28 mouse cellular contexts compared by ENCODE assay signal in genomic region chr4:109094269-109094668, GRCm38 (mm10).
DNase-seq lines count a peak whose midpoint lies in the region; ATAC-seq and TF ChIP-seq lines count a peak whose summit lies in the region.
"Had no signal": no experiment of that assay in that cellular context is flagged by ENCODE, and none has a peak within 500 bp of the region (broad histone marks: within the 10 kb centered on the region; RNA-seq: fewer than 3 reads in every experiment).

No protein-coding gene starts in this region.

- H3K27me3 ChIP-seq in heart, embryonic 14.5 days (ENCODE audit: control insufficient read depth, insufficient read depth, low read length) = no peaks in the 10 kb centered on the region; the same call in 1 of the 2 replicates
- H3K27me3 ChIP-seq in heart, embryonic 10.5 days (ENCODE audit: insufficient read depth, poor library complexity, severe bottlenecking) = peaks cover 14% of the 10 kb centered on the region; the same call in 1 of the 2 replicates
- no peaks in the 10 kb centered on the region for H3K27me3 ChIP-seq in liver, embryonic 15.5 days
- H3K27me3 ChIP-seq in neural tube, embryonic 13.5 days = no peaks in the 10 kb centered on the region
- H3K27me3 ChIP-seq: CH12.LX; hindbrain, embryonic 15.5 days; limb, embryonic 12.5 days had no signal

- TF ChIP-seq CTCF in gastrocnemius, adult 2 months (IDR thresholded peaks at IDR 0.05) = no peak

- H3K27ac ChIP-seq in gastrocnemius, adult 2 months = peak overlapping the region; percentile 38
- H3K27ac ChIP-seq in heart, embryonic 14.5 days (replicated peaks in 1 of 2; ENCODE audit: control insufficient read depth in 1 of 2, insufficient read depth in 1 of 2, low read depth in 2 of 2, low read length in 2 of 2) = peak overlapping the region; percentile 2 to 49; a peak in 1 of 4 replicates
- no peak overlapping the region for H3K27ac ChIP-seq in heart, embryonic 10.5 days
- 0 out of 2 replicates have a peak overlapping the region, but pooled peaks have one; percentile 4 for H3K27ac ChIP-seq in liver, embryonic 15.5 days (replicated peaks)
- no peak overlapping the region for H3K27ac ChIP-seq in neural tube, embryonic 13.5 days (replicated peaks)
- H3K27ac ChIP-seq: hindbrain, embryonic 10.5 days; hindbrain, embryonic 15.5 days; left cerebral cortex, adult 2 months; limb, embryonic 12.5 days had no signal

- peak; percentile 59; the same call in 1 of the 2 replicates for ATAC-seq in heart, embryonic 14.5 days (ENCODE audit: insufficient number of reproducible peaks, insufficient read depth, low FRiP score, low read depth)
- ATAC-seq in liver, embryonic 15.5 days (ENCODE audit: insufficient read depth) = no peak
- ATAC-seq in neural tube, embryonic 13.5 days (ENCODE audit: low read depth) = 0 out of 2 replicates have a peak, but pooled peaks have one; percentile 23
- ATAC-seq: forebrain, embryonic 16.5 days; inflammation-experienced regulatory T-cells, adult 6 months; liver, postnatal 0 days had no signal

- no peak overlapping the region for H3K4me3 ChIP-seq in gastrocnemius, adult 2 months
- no peak overlapping the region for H3K4me3 ChIP-seq in heart, embryonic 14.5 days (ENCODE audit: control insufficient read depth in 1 of 2, insufficient read depth in 1 of 2, low read depth in 1 of 2, low read length in 2 of 2)
- no peak overlapping the region for H3K4me3 ChIP-seq in heart, embryonic 10.5 days
- H3K4me3 ChIP-seq in liver, embryonic 15.5 days (replicated peaks) = no peak overlapping the region
- no peak overlapping the region for H3K4me3 ChIP-seq in neural tube, embryonic 13.5 days
- H3K4me3 ChIP-seq: erythroblast, embryonic 14.5 days; hindbrain, embryonic 10.5 days; hindbrain, embryonic 15.5 days; left cerebral cortex, adult 2 months; limb, embryonic 12.5 days had no signal

- H3K9me3 ChIP-seq in heart, embryonic 14.5 days (ENCODE audit: control insufficient read depth, low read length) = no peaks in the 10 kb centered on the region
- H3K9me3 ChIP-seq in heart, embryonic 10.5 days = no peaks in the 10 kb centered on the region
- no peaks in the 10 kb centered on the region for H3K9me3 ChIP-seq in liver, embryonic 15.5 days (replicated peaks)
- no peaks in the 10 kb centered on the region for H3K9me3 ChIP-seq in neural tube, embryonic 13.5 days
- H3K9me3 ChIP-seq: hindbrain, embryonic 10.5 days; hindbrain, embryonic 15.5 days; limb, embryonic 12.5 days had no signal

- no peak for DNase-seq in gastrocnemius, adult 2 months
- no peak for DNase-seq in gastrocnemius, postnatal 25 days
- no peak for DNase-seq in heart, embryonic 10.5 days (ENCODE audit: low spot score)
- no peak for DNase-seq in liver
- DNase-seq in neural tube, embryonic 10.5 days (ENCODE audit: extremely low spot score, low spot score) = no peak
- DNase-seq: adrenal gland, adult 8-10 months; cerebellum, adult 2 months; cerebellum, postnatal 14 days; kidney, adult 11 months; kidney, postnatal 14 days; liver, postnatal 0 days; lung, postnatal 4 days; midbrain, embryonic 14.5 days; right cerebral cortex, adult 18-20 months; spleen, adult 18-20 months; thymus, postnatal 14 days had no signal

- WGBS in heart, embryonic 14.5 days = 22% methylated on average over 2 of the region's 2 CpGs
- 30% methylated on average over 2 of the region's 2 CpGs for WGBS in heart, embryonic 10.5 days
- 39% methylated on average over 2 of the region's 2 CpGs for WGBS in liver, embryonic 15.5 days (ENCODE audit: insufficient replicate concordance)
- 49% methylated on average over 2 of the region's 2 CpGs for WGBS in neural tube, embryonic 13.5 days

- no peak overlapping the region for H3K4me2 ChIP-seq in heart, embryonic 14.5 days (ENCODE audit: low read length)
- H3K4me2 ChIP-seq in liver, embryonic 15.5 days = no peak overlapping the region
- H3K4me2 ChIP-seq in neural tube, embryonic 13.5 days = no peak overlapping the region
- H3K4me2 ChIP-seq: hindbrain, embryonic 15.5 days; limb, embryonic 12.5 days; liver, embryonic 11.5 days had no signal

- peaks cover 20% of the 10 kb centered on the region for H3K36me3 ChIP-seq in heart, embryonic 14.5 days (ENCODE audit: control insufficient read depth, insufficient read depth, low read length)
- H3K36me3 ChIP-seq in heart, embryonic 10.5 days = no peaks in the 10 kb centered on the region
- 0 out of 2 replicates have a peak, but pooled peaks cover 11% of the 10 kb centered on the region for H3K36me3 ChIP-seq in liver, embryonic 15.5 days (replicated peaks)
- peaks cover 4% of the 10 kb centered on the region; the same call in 1 of the 2 replicates for H3K36me3 ChIP-seq in neural tube, embryonic 13.5 days
- H3K36me3 ChIP-seq: hindbrain, embryonic 15.5 days had no signal

- intact Hi-C loops in gastrocnemius, adult 2 months (cut with DNase I) = loop anchor here (5.0 kb wide), 1 partner anchor 53 kb away; no protein-coding TSS in a partner anchor

- H3K4me1 ChIP-seq in heart, embryonic 14.5 days (ENCODE audit: control insufficient read depth in 2 of 2, insufficient read depth in 2 of 2, low read length in 2 of 2) = peaks cover 10 to 23% of the 10 kb centered on the region in 2 experiments
- H3K4me1 ChIP-seq in heart, embryonic 10.5 days = peaks cover 24% of the 10 kb centered on the region
- H3K4me1 ChIP-seq in liver, embryonic 15.5 days (replicated peaks) = peaks cover 29% of the 10 kb centered on the region
- H3K4me1 ChIP-seq in neural tube, embryonic 13.5 days (replicated peaks) = peaks cover 3% of the 10 kb centered on the region
- H3K4me1 ChIP-seq: hindbrain, embryonic 10.5 days; limb, embryonic 12.5 days had no signal

- no peak overlapping the region for H3K9ac ChIP-seq in heart, embryonic 14.5 days (ENCODE audit: low read length)
- no peak overlapping the region for H3K9ac ChIP-seq in liver, embryonic 15.5 days
- no peak overlapping the region for H3K9ac ChIP-seq in neural tube, embryonic 13.5 days
- H3K9ac ChIP-seq: hindbrain, embryonic 15.5 days; limb, embryonic 12.5 days; liver, postnatal 0 days had no signal

Comparison
In these comparisons a context has a peak if more than half of its experiments do, and no peak if none do; other contexts are left out.
1. H3K27ac ChIP-seq: peak in gastrocnemius, adult 2 months (single experiment), heart, embryonic 14.5 days (2 of 2) and liver, embryonic 15.5 days (single experiment); none in heart, embryonic 10.5 days (single experiment) and neural tube, embryonic 13.5 days (single experiment).